Mouse (Mus musculus) embryonic facial prominence, embryonic 10.5 days (tissue): ENCODE measurements around the gene Dpp6. TPM values are rescaled to one million over a fixed set of nuclear protein-coding genes. Genes with fewer than 3 reads are reported as not detected.

Experiments
- DNase-seq: peaks from one replicate; pipeline ENCODE4 v3.0.0-alpha.2; 2017; ENCODE audit warnings: low spot score
- H3K27ac ChIP-seq: fragments of 300-500 bp; sonication (generic); replicated peaks from 2 replicates; pipeline ENCODE4 v1.5.1; 2016; ENCODE audit warnings: mild to moderate bottlenecking
- H3K27me3 ChIP-seq: fragments of 300-500 bp; sonication (generic); replicated peaks from 2 replicates; pipeline ENCODE4 v1.6.1; 2016; ENCODE audit warnings: low read depth, mild to moderate bottlenecking; ENCODE audit not compliant: poor library complexity, severe bottlenecking
- H3K36me3 ChIP-seq: fragments of 300-500 bp; sonication (generic); replicated peaks from 2 replicates; pipeline ENCODE4 v1.6.1; 2016; ENCODE audit warnings: mild to moderate bottlenecking, moderate library complexity
- H3K4me1 ChIP-seq: fragments of 300-500 bp; sonication (generic); 2 replicates; pipeline ENCODE4 v1.6.1; 2016
- H3K4me3 ChIP-seq: fragments of 300-500 bp; sonication (generic); 2 replicates; pipeline ENCODE4 v1.5.1; 2016; ENCODE audit warnings: mild to moderate bottlenecking, moderate library complexity
- H3K9me3 ChIP-seq: fragments of 300-500 bp; sonication (generic); 2 replicates; pipeline ENCODE4 v1.6.1; 2016; ENCODE audit warnings: mild to moderate bottlenecking
- WGBS: fragments of 180-500 bp; shearing (Covaris S2); methylation state at CpG from one replicate; pipeline ENCODE4 v1.1.7; 2016; 5-methylcytosine and 5-hydroxymethylcytosine counted together
- polyA plus RNA-seq: library from polyadenylated mRNA; unstranded; fragments of >200 nt; fragmentation: Nextera tagmentation; extraction: Ambion mirVana; gene quantifications from 2 replicates; pipeline ENCODE4 v1.2.1, GENCODE M21; 2016

Dpp6 gene
- polyA plus RNA-seq, 1 experiment from 2014 or later: 2.4 TPM

DNA sequence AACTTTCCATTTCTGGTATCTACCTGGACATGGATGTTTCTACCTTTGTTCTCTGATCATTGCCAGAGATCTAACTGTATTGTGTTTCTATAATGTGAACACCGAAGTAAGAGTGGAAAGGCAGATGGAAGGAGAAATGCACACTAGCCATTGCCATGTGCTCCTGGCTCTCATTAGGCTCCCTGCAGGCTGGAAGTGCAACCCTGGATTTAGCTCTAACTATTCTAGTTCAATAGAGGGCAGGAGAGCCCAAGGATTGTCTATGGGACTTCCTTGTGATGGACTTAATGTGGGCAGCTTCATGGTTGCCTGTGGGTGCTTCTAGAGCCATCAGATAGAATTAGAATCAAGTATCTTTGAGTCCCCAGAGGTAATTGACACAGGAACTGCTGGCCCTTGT, 291.2 kb downstream of the Dpp6 start:
- Histone ChIP-seq H3K27ac (no peak overlapping the region), H3K27me3 (no peaks in the 10 kb centered on the region), H3K9me3 (no peaks in the 10 kb centered on the region), H3K36me3 (no peaks in the 10 kb centered on the region), H3K4me3 (no peak overlapping the region), H3K4me1 (no peaks in the 10 kb centered on the region)
- DNase-seq: no peak
- WGBS: 93% methylated on average over 1 of the region's 1 CpGs

DNA sequence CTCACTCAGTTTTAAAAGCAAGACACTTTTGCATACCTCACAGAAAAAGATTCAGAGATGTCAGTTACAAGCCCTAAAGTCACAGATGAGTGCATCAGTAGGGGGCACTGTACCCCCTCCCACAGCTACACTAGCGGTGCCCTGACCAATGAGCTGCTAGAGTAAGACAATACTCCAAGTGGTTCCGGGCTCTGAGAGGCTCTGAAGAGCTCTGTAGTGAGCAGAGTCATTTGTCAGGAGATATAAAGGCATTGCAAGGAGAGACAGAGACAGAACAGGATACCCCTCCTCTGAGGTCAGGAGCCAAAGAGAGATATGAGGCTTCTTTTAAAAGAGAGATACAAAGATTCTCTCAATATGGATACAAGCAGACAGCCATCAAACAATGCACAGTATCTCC, 305.5 kb downstream of the Dpp6 start:
- 34% methylated on average over 2 of the region's 2 CpGs for WGBS
- no peak for DNase-seq
- H3K9me3 ChIP-seq: no peaks in the 10 kb centered on the region
- no peak overlapping the region for H3K4me3 ChIP-seq
- H3K27me3 ChIP-seq: no peaks in the 10 kb centered on the region
- H3K36me3 ChIP-seq: no peaks in the 10 kb centered on the region
- H3K4me1 ChIP-seq: no peaks in the 10 kb centered on the region
- H3K27ac ChIP-seq: no peak overlapping the region

- H3K4me1 ChIP-seq: no peaks in the 10 kb centered on the region
- H3K4me3 ChIP-seq: no peak overlapping the region
- WGBS: 89% methylated on average over 2 of the region's 2 CpGs
- no peaks in the 10 kb centered on the region for H3K27me3 ChIP-seq
- DNase-seq: no peak
- H3K9me3 ChIP-seq: no peaks in the 10 kb centered on the region
- no peak overlapping the region for H3K27ac ChIP-seq
- H3K36me3 ChIP-seq: no peaks in the 10 kb centered on the region
Observed at GRCm38 (mm10) chr5:27122944-27123343, 305.9 kb downstream of the Dpp6 start.

GRCm38 (mm10) chr5:27126034-27126433, 309.0 kb downstream of the Dpp6 start:
- Histone ChIP-seq H3K4me3 (no peak overlapping the region), H3K36me3 (no peaks in the 10 kb centered on the region), H3K27ac (no peak overlapping the region), H3K27me3 (no peaks in the 10 kb centered on the region), H3K9me3 (no peaks in the 10 kb centered on the region), H3K4me1 (no peaks in the 10 kb centered on the region)
- WGBS: 87% methylated on average over 4 of the region's 4 CpGs
- no peak for DNase-seq

- Histone ChIP-seq H3K27ac (no peak overlapping the region), H3K9me3 (no peaks in the 10 kb centered on the region), H3K36me3 (no peaks in the 10 kb centered on the region), H3K4me3 (no peak overlapping the region), H3K4me1 (no peaks in the 10 kb centered on the region), H3K27me3 (no peaks in the 10 kb centered on the region)
- 84% methylated on average over 3 of the region's 3 CpGs for WGBS
- DNase-seq: no peak
Observed at GRCm38 (mm10) chr5:27133196-27133595, 316.2 kb downstream of the Dpp6 start.

- Histone ChIP-seq H3K27ac (no peak overlapping the region), H3K9me3 (no peaks in the 10 kb centered on the region), H3K27me3 (no peaks in the 10 kb centered on the region), H3K4me1 (no peaks in the 10 kb centered on the region), H3K4me3 (no peak overlapping the region), H3K36me3 (no peaks in the 10 kb centered on the region)
- WGBS: 86% methylated on average over 2 of the region's 2 CpGs
- no peak for DNase-seq
Observed at GRCm38 (mm10) chr5:27134436-27135005, 317.5 kb downstream of the Dpp6 start.

GRCm38 (mm10) chr5:27147397-27147945, 330.5 kb downstream of the Dpp6 start:
- H3K36me3 ChIP-seq: no peaks in the 10 kb centered on the region

DNA sequence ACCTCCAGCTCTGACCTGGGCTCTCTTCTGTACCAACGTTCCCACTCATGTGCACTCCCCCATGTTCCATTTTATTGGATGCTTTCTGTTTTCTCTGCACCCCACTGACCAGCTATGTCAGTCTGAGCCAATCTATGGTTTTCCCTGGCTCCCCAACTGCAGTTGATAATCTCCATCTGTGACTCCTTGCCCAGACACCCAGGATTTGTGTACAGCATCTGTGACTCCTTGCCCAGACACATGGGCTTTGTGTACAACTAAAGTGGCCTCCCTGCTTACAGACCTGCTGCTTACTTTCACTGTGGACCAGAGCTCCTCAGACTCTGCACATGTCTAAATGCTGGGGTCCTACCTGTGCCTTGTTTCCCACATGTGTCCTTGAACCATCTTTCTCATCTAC, 334.0 kb downstream of the Dpp6 start:
- Histone ChIP-seq H3K27me3 (no peaks in the 10 kb centered on the region), H3K4me3 (no peak overlapping the region), H3K9me3 (no peaks in the 10 kb centered on the region), H3K27ac (no peak overlapping the region), H3K36me3 (no peaks in the 10 kb centered on the region), H3K4me1 (no peaks in the 10 kb centered on the region)
- WGBS: 83% methylated on average over 1 of the region's 1 CpGs
- no peak for DNase-seq

More at GRCm38 (mm10) chr5:27147397-27147945, 330.5 kb downstream of the Dpp6 start:
- no peaks in the 10 kb centered on the region for H3K4me1 ChIP-seq
- H3K4me3 ChIP-seq: no peak overlapping the region
- no peaks in the 10 kb centered on the region for H3K9me3 ChIP-seq
- no peaks in the 10 kb centered on the region for H3K27me3 ChIP-seq
- WGBS: 79% methylated on average over 6 of the region's 6 CpGs
- no peak overlapping the region for H3K27ac ChIP-seq
- no peak for DNase-seq

- Histone ChIP-seq H3K36me3 (no peaks in the 10 kb centered on the region), H3K27me3 (no peaks in the 10 kb centered on the region), H3K4me3 (no peak overlapping the region), H3K4me1 (peaks cover 5% of the 10 kb centered on the region; the same call in 1 of the 2 replicates), H3K27ac (no peak overlapping the region), H3K9me3 (no peaks in the 10 kb centered on the region)
- no peak for DNase-seq
- WGBS: 85% methylated on average over 3 of the region's 3 CpGs
Observed at GRCm38 (mm10) chr5:27155671-27156070, 338.7 kb downstream of the Dpp6 start.

GRCm38 (mm10) chr5:27156366-27156765, 339.4 kb downstream of the Dpp6 start:
- Histone ChIP-seq H3K9me3 (no peaks in the 10 kb centered on the region), H3K27me3 (no peaks in the 10 kb centered on the region), H3K4me1 (peaks cover 5% of the 10 kb centered on the region; the same call in 1 of the 2 replicates), H3K4me3 (no peak overlapping the region), H3K27ac (no peak overlapping the region), H3K36me3 (no peaks in the 10 kb centered on the region)
- WGBS: 72% methylated on average over 2 of the region's 2 CpGs
- no peak for DNase-seq

DNA sequence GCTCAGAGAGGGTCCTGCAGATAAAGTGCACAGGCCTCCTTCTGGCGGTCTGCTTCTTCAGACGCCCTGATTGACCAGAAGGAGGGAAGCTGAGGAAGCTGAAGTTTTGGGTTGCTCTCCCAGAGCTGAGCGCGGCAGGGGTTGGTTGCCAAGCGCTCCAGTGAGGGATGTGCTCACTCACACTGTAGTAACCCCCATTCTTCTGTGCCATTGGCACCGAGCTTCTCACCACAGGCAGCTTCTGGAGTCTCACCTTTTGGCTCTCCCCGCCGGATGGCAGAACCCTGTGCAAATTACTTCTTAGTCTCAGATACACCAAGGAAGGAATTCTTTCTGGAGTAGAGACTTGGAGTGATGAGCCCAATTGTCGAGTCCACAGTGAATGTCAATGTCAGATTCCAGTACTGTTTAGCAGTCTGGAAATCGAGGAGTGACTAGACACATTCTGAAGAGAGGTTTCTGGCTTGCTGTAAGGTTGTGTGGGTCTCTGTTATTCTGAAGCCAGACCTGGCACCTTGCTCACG, 344.2 kb downstream of the Dpp6 start:
- no peak overlapping the region for H3K27ac ChIP-seq
- H3K4me3 ChIP-seq: no peak overlapping the region
- 70% methylated on average over 11 of the region's 11 CpGs for WGBS
- DNase-seq: no peak
- H3K4me1 ChIP-seq: peaks cover 5% of the 10 kb centered on the region; the same call in 1 of the 2 replicates
- no peaks in the 10 kb centered on the region for H3K9me3 ChIP-seq
- no peaks in the 10 kb centered on the region for H3K27me3 ChIP-seq
- no peaks in the 10 kb centered on the region for H3K36me3 ChIP-seq

DNA sequence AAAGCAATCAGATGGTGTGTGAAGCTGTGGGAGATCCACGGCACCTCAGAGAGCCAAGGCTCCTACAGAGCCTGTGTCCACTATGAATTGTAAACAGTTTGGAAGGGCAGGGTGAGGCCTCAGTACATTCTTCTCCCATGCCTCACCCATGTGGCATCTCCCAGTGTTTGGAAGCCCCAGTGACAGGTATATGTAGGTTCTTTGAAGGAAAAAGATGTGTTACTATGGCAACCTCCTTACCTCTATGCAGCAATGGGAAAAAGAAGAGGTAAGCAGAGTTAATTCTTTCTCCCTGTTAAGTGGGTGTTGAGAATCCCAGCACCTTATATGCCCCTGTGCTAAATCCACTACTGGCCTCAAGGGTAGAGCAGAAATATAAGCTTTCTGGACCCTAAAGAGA, 351.5 kb downstream of the Dpp6 start:
- Histone ChIP-seq H3K36me3 (no peaks in the 10 kb centered on the region), H3K27ac (no peak overlapping the region), H3K4me3 (no peak overlapping the region), H3K27me3 (no peaks in the 10 kb centered on the region), H3K9me3 (no peaks in the 10 kb centered on the region), H3K4me1 (no peaks in the 10 kb centered on the region)
- DNase-seq: no peak
- 86% methylated on average over 1 of the region's 1 CpGs for WGBS

- 93% methylated on average over 4 of the region's 4 CpGs for WGBS
Observed at GRCm38 (mm10) chr5:27184963-27185362, 368.0 kb downstream of the Dpp6 start.

More at GRCm38 (mm10) chr5:27184963-27185362, 368.0 kb downstream of the Dpp6 start:
- DNase-seq: no peak
- no peaks in the 10 kb centered on the region for H3K36me3 ChIP-seq
- no peaks in the 10 kb centered on the region for H3K27me3 ChIP-seq
- no peaks in the 10 kb centered on the region for H3K9me3 ChIP-seq
- no peaks in the 10 kb centered on the region for H3K4me1 ChIP-seq
- no peak overlapping the region for H3K4me3 ChIP-seq
- no peak overlapping the region for H3K27ac ChIP-seq
